Mouse (Mus musculus): ENCODE measurements around the gene Jph3.

The Jph3 gene

GRCm38 (mm10) chr8:121832061-121832460 is 102.6 kb downstream of the Jph3 start:
- no peak for DNase-seq (ENCODE audit: low read depth, low spot score)

GRCm38 (mm10) chr8:121832503-121832902 is 103.1 kb downstream of the Jph3 start:
- DNase-seq (ENCODE audit: low read depth, low spot score): peak; percentile 42

GRCm38 (mm10) chr8:121841242-121841641 is 111.8 kb downstream of the Jph3 start:
- no peak for DNase-seq (ENCODE audit: low read depth, low spot score)

- no peak for DNase-seq (ENCODE audit: low read depth, low spot score)
Measured at GRCm38 (mm10) chr8:121842064-121842955, 112.9 kb downstream of the Jph3 start.

GRCm38 (mm10) chr8:121843184-121843733 is 113.8 kb downstream of the Jph3 start:
- no peak for DNase-seq (ENCODE audit: low read depth, low spot score)

Data from skeletal muscle tissue, adult 2 months (tissue).